Mouse (Mus musculus): Measurements from ENCODE around the gene E330014E10Rik. TPM values are rescaled to one million over a fixed set of nuclear protein-coding genes. Genes with fewer than 3 reads are reported as not detected.
"Not testable (repeated sequence)": the region's sequence is repeated elsewhere in the genome, so short reads cannot be mapped to it uniquely, and the experiment has no call there.

E330014E10Rik gene
- total RNA-seq (2021) = not detected

- intact Hi-C loops (cut with DNase I) = not testable (repeated sequence)
These were observed at the start of gene E330014E10Rik for GRCm38 (mm10) chr5:95775690-95776089. E330014E10Rik (plus strand) TSS chr5:95775990.

GRCm38 (mm10) chr5:95736073-95736472 is 39.7 kb upstream of the E330014E10Rik start, which contains the start of gene Gm7978:
Gm7978 (minus strand) TSS chr5:95736173.
- intact Hi-C loops (cut with DNase I); DNase-seq (ENCODE audit: low spot score in 2 of 2): not testable (repeated sequence)

More at GRCm38 (mm10) chr5:95775690-95776089, at the start of gene E330014E10Rik:
- not testable (repeated sequence) for DNase-seq (ENCODE audit: low spot score in 2 of 2)

DNA sequence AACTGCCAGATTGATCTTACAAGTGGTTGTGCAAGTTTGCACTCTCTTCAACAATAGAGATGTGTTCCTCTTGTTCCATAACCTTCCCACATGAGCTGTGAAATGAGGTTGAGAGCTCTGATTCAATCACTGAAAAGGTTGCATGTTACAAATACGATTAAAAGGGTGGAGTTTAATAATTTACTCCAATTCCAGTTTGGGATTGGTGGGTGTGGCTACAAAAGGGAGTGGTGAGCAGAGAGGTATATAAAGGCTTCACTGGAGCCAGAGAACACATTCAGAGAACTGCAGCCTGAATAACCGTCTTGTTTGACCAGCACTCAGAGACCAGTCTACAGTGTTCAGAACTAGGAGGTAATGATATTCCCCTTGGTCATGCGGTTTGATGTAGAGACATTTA is 34.1 kb upstream of the E330014E10Rik start, which contains the start of gene Gm7982:
Gene Gm7982, plus strand, starts transcription at position 301 of the 400 bp plus-strand sequence.
- DNase-seq (ENCODE audit: low spot score in 2 of 2); intact Hi-C loops (cut with DNase I): not testable (repeated sequence)

DNA sequence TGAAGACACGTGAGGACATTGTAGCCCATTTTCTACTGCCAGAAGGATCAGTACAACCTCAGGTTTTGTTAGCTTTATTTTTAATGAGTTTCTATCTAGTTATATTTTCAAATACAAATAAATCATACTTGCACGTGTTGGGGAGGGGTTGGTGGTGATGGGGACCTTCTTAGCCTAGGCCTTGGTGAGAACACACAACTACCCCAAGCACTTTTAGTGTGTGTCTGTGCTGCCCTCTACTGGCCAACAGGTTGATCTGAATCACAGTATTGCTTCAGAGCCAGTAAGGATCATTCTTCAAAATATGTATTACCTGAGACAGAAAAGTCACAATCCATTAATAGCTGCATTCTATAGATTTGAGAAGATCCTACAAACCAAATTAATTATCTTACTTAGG is 35.1 kb downstream of the E330014E10Rik start:
- DNase-seq (ENCODE audit: low spot score in 2 of 2); intact Hi-C loops (cut with DNase I): not testable (repeated sequence)

GRCm38 (mm10) chr5:95836580-95836979 is 60.8 kb downstream of the E330014E10Rik start:
- intact Hi-C loops (cut with DNase I) = no loop called here
- no peak for DNase-seq (ENCODE audit: low spot score in 2 of 2)

DNA sequence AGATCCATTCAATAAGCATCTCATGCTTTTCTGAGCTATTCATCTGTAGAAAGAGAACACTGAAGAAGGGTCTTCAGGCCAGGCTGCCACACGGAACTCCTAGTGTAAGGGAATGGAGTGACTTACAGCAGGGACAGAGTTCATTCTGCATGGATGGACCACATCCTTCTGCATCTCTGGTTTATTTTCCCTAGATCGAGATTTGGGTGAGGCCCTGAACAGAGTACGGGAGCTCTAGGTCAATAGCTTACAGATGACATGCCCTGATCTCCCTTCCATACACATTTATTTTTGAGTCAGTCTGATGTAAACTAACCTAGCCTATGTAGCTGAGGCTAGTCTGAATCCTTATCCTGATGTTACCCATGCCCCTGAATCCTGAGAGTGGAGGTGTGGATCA is 78.2 kb downstream of the E330014E10Rik start:
- no peak for DNase-seq (ENCODE audit: low spot score in 2 of 2)
- intact Hi-C loops (cut with DNase I) = no loop called here

Other genes starting within 250 kb of the E330014E10Rik start
- not detected for gene Gm7971, start 181.1 kb upstream of the E330014E10Rik start, total RNA-seq (2021)
- not detected for gene Gm7978, start 39.8 kb upstream of the E330014E10Rik start, total RNA-seq (2021)
- gene Gm7982, start 34.0 kb upstream of the E330014E10Rik start, total RNA-seq (2021) = not detected
- not detected for gene Cxcl13, start 181.0 kb downstream of the E330014E10Rik start, total RNA-seq (2021)

Data from left cerebral cortex, postnatal 36 days (tissue).